Mouse (Mus musculus) cerebellum, adult (tissue): ENCODE data around the gene Spsb1.

Experiments used
- ATAC-seq: cut with Nextera tagmentation; 2 replicates; pipeline ENCODE4 v1.9.2; 2017; ENCODE audit warnings: mild to moderate bottlenecking, moderate library complexity, mixed read lengths; ENCODE audit not compliant: insufficient number of reproducible peaks, low FRiP score, low TSS enrichment

Spsb1 gene

GRCm38 (mm10) chr4:149867351-149867750 is 87.5 kb downstream of the Spsb1 start:
- no peak for ATAC-seq

DNA sequence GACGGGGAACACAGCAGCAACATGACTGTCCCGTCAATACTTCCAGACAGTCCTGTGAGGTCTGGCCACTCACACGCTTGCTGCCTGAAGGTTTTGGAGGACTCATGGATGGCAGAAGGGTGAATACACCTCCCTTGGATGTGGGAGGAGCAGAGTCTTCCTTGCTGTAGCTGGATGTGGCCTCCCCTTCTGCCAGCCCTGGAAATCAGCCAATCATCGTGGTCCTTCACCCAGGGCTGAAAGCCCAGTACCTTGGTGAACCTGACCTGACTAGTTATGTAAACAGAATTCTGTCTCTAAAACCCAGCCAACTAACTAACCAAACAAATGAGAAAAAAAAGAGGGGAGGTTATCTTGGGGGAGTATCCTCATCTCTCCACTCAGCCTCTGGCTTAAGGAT is 90.4 kb downstream of the Spsb1 start:
- ATAC-seq = no peak

DNA sequence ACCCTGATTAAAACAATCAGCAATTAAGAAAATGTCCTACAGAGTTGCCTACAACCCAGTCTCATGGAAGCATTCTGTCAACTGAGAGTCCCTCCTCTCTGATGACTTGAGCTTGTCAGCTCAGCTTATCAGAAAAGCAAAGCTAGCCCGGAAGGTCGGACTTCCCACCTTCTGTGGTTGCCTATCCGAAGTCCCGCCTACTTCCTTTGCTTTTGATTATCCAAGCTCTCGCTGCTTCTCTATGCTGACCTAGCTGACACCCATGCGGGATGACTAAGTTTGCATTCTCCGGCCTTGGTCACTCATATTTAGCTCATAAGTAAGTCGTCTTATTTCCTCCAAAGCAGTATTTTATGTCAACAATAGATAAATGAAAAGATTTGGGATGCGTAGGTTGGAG is 91.3 kb downstream of the Spsb1 start:
- no peak for ATAC-seq

- no peak for ATAC-seq
Observed at GRCm38 (mm10) chr4:149860393-149860792, 94.5 kb downstream of the Spsb1 start.

DNA sequence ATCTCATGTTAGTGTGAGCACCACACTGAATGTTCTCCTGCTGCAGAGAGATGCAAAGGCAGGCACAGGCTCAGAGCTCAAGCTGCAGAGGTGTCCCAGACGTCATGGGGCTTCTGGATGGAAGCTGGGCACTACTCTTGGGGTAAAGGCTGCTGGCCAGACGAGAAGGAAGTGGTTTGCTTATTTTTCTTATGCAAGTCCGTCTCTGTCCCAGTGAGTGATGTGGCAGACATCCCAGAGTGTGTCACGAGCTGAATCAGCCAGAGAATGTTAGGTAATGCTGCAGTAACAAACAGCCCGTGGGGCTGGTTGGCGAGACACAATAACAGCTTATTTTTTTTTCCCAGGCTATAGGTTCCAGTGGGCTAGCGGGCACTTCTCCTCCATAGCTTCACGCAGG is 96.3 kb downstream of the Spsb1 start:
- ATAC-seq = no peak

GRCm38 (mm10) chr4:149858097-149858496 is 96.7 kb downstream of the Spsb1 start:
- ATAC-seq = no peak

GRCm38 (mm10) chr4:149857688-149858087 is 97.2 kb downstream of the Spsb1 start:
- ATAC-seq = no peak

DNA sequence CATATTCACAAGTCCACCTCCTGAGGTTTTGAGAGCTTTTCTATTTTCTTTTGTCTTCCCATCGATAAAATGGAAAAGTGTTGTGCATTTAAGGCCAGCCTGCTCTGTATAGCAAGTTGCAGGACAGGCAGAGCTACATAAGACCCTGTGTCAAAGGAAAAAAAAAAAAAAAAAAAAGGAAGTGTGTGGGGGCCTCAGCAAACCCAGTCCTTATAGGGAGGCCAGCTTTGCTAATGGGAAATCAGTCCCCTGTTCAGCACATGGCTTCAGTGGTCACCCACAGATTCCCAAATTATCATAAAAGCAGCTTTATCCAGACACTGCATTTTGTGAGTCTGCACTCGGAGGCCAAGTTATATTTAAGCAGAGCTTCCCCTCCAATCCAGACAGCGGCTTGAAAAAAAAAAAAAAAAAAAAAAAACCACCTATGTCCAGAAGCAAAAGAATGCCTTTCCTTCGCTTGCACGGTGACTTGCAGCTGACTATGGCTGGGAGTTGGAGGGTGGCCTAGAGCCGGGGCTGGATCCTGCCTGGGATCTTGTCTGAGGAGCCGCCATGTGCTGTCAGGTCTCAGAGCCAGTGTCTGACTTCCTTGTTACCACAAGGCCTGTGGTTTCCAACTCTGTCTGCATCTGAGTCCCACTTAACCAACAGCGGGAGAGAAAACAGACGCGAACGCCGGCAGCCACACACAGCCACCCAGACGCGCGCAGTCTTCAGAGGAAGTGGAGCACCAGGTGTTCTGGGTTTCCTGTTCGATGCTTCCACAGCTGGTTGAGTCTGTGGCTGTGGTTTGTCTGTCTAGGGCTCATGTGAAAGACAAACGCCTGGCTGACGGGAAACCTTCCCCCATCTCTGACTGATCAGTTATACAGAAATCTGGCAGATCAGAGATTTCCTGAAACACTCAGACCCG is 98.7 kb downstream of the Spsb1 start:
- no peak for ATAC-seq

- no peak for ATAC-seq
Observed at GRCm38 (mm10) chr4:149855180-149855891, 99.5 kb downstream of the Spsb1 start.

DNA sequence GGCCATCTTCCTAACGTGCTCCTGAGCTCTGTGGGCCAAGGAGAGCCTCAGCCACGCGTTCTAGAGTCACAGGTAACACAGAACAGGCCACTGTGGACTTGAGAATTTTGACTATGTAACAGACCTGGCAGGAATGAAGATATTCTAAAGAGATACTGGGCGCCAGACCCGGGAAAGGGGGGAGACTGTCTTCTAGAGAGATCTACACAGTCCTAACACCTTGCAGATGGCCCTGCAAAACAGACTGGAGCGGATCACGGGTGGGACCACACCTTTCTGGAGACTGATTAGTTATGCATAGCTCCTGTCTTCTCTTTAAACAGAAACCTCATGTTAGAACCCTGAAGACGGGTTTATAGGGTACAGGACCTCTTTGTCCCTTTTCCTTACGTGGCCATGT is 100.1 kb downstream of the Spsb1 start:
- no peak for ATAC-seq

DNA sequence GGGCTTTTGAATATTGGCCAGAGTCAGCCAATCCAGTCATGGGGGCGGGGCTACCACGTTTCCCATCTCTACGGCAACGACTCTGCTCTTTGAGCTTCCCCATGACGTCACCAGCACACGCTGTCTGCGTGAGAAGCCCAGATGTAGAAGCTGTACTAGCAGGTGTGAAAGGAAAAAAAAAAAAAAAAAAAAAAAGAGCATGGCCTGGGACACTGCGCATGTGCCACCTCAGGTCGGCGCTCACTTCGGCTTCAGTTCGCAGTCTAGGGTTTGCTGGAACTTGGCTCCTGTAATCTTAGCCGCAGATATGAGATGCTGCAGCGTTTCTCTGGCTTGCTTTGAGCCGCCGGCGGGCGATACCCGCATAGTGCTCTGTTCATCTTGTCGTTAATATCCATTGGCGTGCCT is 100.5 kb downstream of the Spsb1 start:
- no peak for ATAC-seq

GRCm38 (mm10) chr4:149853698-149854284 is 101.1 kb downstream of the Spsb1 start:
- ATAC-seq = no peak

- ATAC-seq = no peak
Observed at GRCm38 (mm10) chr4:149851554-149851953, 103.3 kb downstream of the Spsb1 start.

DNA sequence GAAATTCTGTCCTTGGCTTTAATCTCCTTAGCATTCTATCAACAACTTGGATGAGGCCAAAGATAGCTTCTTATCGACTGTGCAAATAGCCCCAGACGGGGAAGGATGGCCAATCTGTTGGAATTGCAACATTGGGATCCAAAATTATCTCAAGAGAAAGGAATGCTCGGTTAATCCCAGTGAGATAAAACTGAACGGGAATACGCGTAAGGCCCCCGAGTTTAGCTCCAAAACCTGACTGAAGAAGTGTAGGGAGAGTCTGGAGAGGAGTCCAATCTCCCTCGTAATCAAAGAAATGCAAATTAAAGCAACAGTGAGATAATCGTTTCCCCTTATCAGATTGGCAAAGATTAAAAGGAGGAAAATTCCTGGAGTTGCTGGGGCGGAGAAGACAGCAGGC is 104.2 kb downstream of the Spsb1 start:
- no peak for ATAC-seq

GRCm38 (mm10) chr4:149850045-149850444 is 104.8 kb downstream of the Spsb1 start:
- ATAC-seq = no peak

DNA sequence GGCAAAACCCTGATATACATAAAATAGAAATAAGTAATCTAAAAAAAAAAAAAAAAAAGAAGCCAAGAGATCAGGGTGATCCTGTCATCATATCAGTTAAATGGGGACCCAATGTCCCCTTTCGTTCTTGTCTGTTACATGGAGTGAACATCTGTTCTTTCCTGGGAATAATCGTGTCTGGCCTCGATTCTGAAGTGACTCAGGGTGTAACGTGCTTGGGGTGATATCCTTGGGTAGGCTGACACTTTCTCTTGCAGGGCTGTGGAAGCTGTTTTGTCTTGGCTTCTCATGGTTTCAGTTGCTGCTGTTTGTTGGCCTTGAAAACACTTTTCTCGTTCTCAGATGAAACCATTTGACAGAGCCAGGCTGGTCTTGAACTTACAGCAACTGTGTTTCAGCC is 105.8 kb downstream of the Spsb1 start:
- no peak for ATAC-seq

DNA sequence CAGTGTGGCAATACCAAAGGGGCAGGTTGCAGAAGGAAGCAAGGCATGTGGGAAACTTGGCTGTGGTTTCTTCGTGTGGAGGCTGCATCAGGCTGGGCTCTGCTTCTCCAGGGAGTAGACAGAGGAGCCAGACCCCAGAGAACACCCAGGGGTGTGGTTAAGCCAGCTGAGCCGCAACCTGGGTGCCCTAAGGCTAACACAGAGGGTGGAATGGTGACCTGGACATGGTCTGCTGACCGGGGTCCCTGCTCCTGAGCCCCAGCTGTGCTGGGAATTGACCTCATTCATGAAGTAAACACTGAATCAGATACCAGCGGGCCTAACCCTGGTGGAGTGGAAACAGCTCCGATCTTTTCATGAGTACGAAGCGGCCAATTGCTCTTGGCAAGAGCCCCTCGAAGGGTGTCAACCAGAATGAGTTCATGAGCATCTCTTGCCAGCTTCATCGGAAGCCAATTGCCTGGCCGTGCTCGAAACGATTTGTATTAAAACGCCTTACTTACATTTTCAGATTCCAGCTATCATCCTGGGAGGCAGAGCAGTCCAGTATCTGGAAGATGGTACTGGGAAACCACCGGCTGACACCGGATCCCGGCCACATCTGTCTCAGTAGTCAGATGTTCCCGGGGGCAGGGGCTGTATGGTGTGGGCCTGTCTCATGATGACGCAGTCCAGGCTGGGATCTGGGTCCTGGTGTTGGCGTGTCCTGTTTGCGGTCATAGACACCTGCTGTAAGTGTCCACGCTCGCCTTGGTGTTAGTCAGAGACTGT is 107.8 kb downstream of the Spsb1 start:
- ATAC-seq = no peak
